23 mouse cellular contexts compared by ENCODE assay signal in the genomic region with DNA sequence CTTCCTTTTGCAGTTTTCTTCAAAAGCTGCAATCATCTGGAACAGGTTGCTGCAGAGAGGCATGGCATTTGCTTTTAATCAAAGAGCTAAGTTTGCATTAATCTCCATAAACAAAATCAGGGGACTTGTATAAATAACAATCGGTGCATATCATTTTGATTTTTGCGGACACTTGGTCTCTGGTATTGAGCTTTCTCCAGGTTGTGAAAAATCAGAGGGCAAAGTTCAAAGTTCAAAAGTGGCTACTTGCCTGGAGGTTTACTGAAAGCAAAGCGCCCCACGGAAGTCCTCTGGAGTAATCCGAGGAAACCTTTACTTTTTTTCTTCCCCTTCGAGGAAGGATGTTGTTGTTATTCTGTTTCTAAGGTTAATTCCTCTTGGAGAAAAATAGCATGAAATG.
"Had no signal": no experiment of that assay in that cellular context is flagged by ENCODE, and none has a peak within 500 bp of the region (broad histone marks: within the 10 kb centered on the region; RNA-seq: fewer than 3 reads in every experiment).

No protein-coding gene starts in this region.

- ATAC-seq: intestine, embryonic 15.5 days; liver, embryonic 12.5 days; midbrain, embryonic 13.5 days; midbrain, embryonic 16.5 days had no signal

- DNase-seq: kidney, adult 18-20 months; kidney, postnatal 14 days; layer of hippocampus, postnatal 36 days; lung, adult 18-20 months; lung, postnatal 10 days; lung, postnatal 36 days; retina, postnatal 1 day; right cerebral cortex, postnatal 25 days; spleen, adult 18-20 months; thymus, postnatal 25 days had no signal

- H3K27me3 ChIP-seq: intestine, embryonic 15.5 days; kidney, embryonic 15.5 days; liver, embryonic 15.5 days; lung, embryonic 15.5 days; megakaryocyte, embryonic 14.5 days; midbrain, embryonic 13.5 days; neural tube, embryonic 13.5 days; stomach, embryonic 15.5 days had no signal

- H3K9ac ChIP-seq: intestine, embryonic 15.5 days; kidney, embryonic 15.5 days; liver, embryonic 12.5 days; liver, embryonic 15.5 days; lung, embryonic 15.5 days; midbrain, embryonic 13.5 days; neural tube, embryonic 13.5 days; stomach, embryonic 15.5 days had no signal

- H3K4me2 ChIP-seq: intestine, embryonic 15.5 days; kidney, embryonic 15.5 days; liver, embryonic 12.5 days; liver, embryonic 15.5 days; lung, embryonic 15.5 days; midbrain, embryonic 13.5 days; neural tube, embryonic 13.5 days; stomach, embryonic 15.5 days had no signal

- H3K9me3 ChIP-seq: intestine, embryonic 15.5 days; kidney, embryonic 15.5 days; liver, embryonic 12.5 days; liver, embryonic 15.5 days; lung, embryonic 15.5 days; megakaryocyte, embryonic 14.5 days; midbrain, embryonic 10.5 days; midbrain, embryonic 13.5 days; neural tube, embryonic 13.5 days; stomach, embryonic 15.5 days had no signal

- H3K4me1 ChIP-seq: intestine, embryonic 15.5 days; kidney, embryonic 15.5 days; lung, embryonic 15.5 days; megakaryocyte, embryonic 14.5 days; midbrain, embryonic 13.5 days; neural tube, embryonic 13.5 days; stomach, embryonic 15.5 days had no signal

- H3K4me3 ChIP-seq: intestine, embryonic 15.5 days; kidney, embryonic 15.5 days; left cerebral cortex, adult 2 months; liver, embryonic 12.5 days; liver, embryonic 15.5 days; lung, embryonic 15.5 days; megakaryocyte, embryonic 14.5 days; midbrain, embryonic 10.5 days; midbrain, embryonic 13.5 days; myocyte; neural tube, embryonic 13.5 days; stomach, embryonic 15.5 days had no signal

- H3K27ac ChIP-seq: intestine, embryonic 15.5 days; kidney, embryonic 15.5 days; left cerebral cortex, adult 2 months; liver, embryonic 12.5 days; liver, embryonic 15.5 days; lung, embryonic 15.5 days; midbrain, embryonic 10.5 days; midbrain, embryonic 13.5 days; neural tube, embryonic 13.5 days; stomach, embryonic 15.5 days had no signal

- H3K36me3 ChIP-seq: intestine, embryonic 15.5 days; kidney, embryonic 15.5 days; liver, embryonic 12.5 days; liver, embryonic 15.5 days; lung, embryonic 15.5 days; midbrain, embryonic 10.5 days; midbrain, embryonic 13.5 days; neural tube, embryonic 13.5 days; stomach, embryonic 15.5 days had no signal
